Mouse (Mus musculus) gastrocnemius, postnatal 10 days (tissue): Measurements from ENCODE around the gene Fam189a1. TPM values are rescaled to one million over a fixed set of nuclear protein-coding genes. Genes with fewer than 3 reads are reported as not detected.

ENCODE experiments used
- DNase-seq: peaks from one replicate; pipeline ENCODE4 v3.0.0; 2021; ENCODE audit warnings: mixed read lengths
- total RNA-seq, 2 experiments: library from RNA; stranded (reverse); gene quantifications; 2 replicates each; pipeline ENCODE4 v1.2.3; 2021

Fam189a1 gene
- total RNA-seq, 2 experiments from 2014 or later = 0.11 to 0.56 TPM

GRCm38 (mm10) chr7:64880415-64880814 is 276.0 kb downstream of the Fam189a1 start:
- DNase-seq = no peak

- no peak for DNase-seq
Observed at GRCm38 (mm10) chr7:64874941-64875340, 281.4 kb downstream of the Fam189a1 start.

- no peak for DNase-seq
Observed at GRCm38 (mm10) chr7:64873266-64873665, 283.1 kb downstream of the Fam189a1 start.

- DNase-seq = peak; percentile 98
Observed at GRCm38 (mm10) chr7:64872743-64873241, 283.6 kb downstream of the Fam189a1 start, which contains the start of gene Nsmce3. Nsmce3 (minus strand) TSS chr7:64872997.

- DNase-seq = no peak
Observed at GRCm38 (mm10) chr7:64871987-64872742, 284.2 kb downstream of the Fam189a1 start.

- no peak for DNase-seq
Observed at GRCm38 (mm10) chr7:64869549-64870065, 286.8 kb downstream of the Fam189a1 start.

- DNase-seq = no peak
Observed at GRCm38 (mm10) chr7:64863538-64863937, 292.8 kb downstream of the Fam189a1 start.

- no peak for DNase-seq
Observed at GRCm38 (mm10) chr7:64862978-64863377, 293.4 kb downstream of the Fam189a1 start.

- no peak for DNase-seq
Observed at GRCm38 (mm10) chr7:64856526-64857082, 299.8 kb downstream of the Fam189a1 start.

GRCm38 (mm10) chr7:64855976-64856375 is 300.4 kb downstream of the Fam189a1 start:
- DNase-seq = no peak

- DNase-seq = no peak
Observed at GRCm38 (mm10) chr7:64855389-64855927, 300.9 kb downstream of the Fam189a1 start.

GRCm38 (mm10) chr7:64850791-64851190 is 305.6 kb downstream of the Fam189a1 start:
- DNase-seq = no peak

- no peak for DNase-seq
Observed at GRCm38 (mm10) chr7:64847366-64847899, 308.9 kb downstream of the Fam189a1 start.

- no peak for DNase-seq
Observed at GRCm38 (mm10) chr7:64846061-64846460, 310.3 kb downstream of the Fam189a1 start.

- DNase-seq = no peak
Observed at GRCm38 (mm10) chr7:64840946-64841659, 315.3 kb downstream of the Fam189a1 start.

GRCm38 (mm10) chr7:64840576-64840895 is 315.8 kb downstream of the Fam189a1 start:
- no peak for DNase-seq

- peak; percentile 52 for DNase-seq
Observed at GRCm38 (mm10) chr7:64839801-64840575, 316.4 kb downstream of the Fam189a1 start.

- no peak for DNase-seq
Observed at GRCm38 (mm10) chr7:64839281-64839680, 317.1 kb downstream of the Fam189a1 start.

GRCm38 (mm10) chr7:64830214-64830995 is 326.0 kb downstream of the Fam189a1 start:
- DNase-seq = no peak

- no peak for DNase-seq
Observed at GRCm38 (mm10) chr7:64821081-64821480, 335.3 kb downstream of the Fam189a1 start.

GRCm38 (mm10) chr7:64819683-64820082 is 336.7 kb downstream of the Fam189a1 start:
- DNase-seq = no peak
